Mouse (Mus musculus): ENCODE data around the gene Cytip.
"Not testable (repeated sequence)": the region's sequence is repeated elsewhere in the genome, so short reads cannot be mapped to it uniquely, and the experiment has no call there.

The Cytip gene

GRCm38 (mm10) chr2:58160541-58161307, 34.6 kb downstream of the Cytip start:
- no peak for DNase-seq

DNA sequence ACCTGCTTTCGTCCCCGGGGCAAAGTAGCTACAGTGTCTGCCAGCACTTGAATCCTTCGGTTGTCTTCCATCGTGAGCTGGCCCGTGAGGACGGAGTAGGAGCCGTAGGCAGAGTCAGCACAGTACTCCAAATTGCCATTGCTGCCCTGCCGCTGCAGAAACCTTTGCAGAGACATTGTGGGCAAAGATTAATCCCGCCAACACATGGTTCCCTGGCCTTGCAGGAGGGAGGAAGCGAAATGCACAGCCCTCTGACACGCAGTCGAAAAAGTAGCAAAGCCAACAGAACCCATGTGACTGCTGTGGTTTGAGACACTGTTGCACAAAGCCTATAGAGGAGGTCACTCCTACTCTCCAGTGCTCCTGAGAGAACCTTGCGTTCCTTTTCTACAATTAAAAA, 35.5 kb downstream of the Cytip start:
- no peak for DNase-seq

- DNase-seq: no peak
These were observed 36.2 kb downstream of the Cytip start for GRCm38 (mm10) chr2:58159121-58159520.

- DNase-seq: no peak
These were observed 36.8 kb downstream of the Cytip start for GRCm38 (mm10) chr2:58158539-58158938.

- no peak for DNase-seq
These were observed 37.2 kb downstream of the Cytip start for GRCm38 (mm10) chr2:58158107-58158506.

DNA sequence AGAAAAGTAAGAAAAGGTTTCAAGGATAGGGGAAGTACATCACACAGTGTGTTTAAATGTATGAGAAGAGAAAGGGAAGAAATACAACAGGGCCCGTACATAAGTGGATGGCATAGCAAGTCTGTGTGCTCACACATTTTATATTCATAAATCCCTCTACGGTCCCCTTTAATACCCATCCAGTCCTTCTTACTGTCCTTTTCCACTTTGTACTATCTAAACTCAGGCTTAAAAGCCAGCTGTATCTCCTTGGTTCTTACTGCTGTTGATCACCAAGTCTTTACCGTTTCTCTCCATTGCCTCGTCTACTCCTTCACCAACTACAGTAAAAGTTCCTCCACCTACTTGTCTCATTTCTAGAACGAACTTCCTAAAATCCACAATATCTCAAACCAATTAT, 37.9 kb downstream of the Cytip start:
- no peak for DNase-seq

GRCm38 (mm10) chr2:58156495-58157392, 38.6 kb downstream of the Cytip start:
- DNase-seq: no peak

- no peak for DNase-seq
These were observed 39.3 kb downstream of the Cytip start for GRCm38 (mm10) chr2:58156108-58156415.

DNA sequence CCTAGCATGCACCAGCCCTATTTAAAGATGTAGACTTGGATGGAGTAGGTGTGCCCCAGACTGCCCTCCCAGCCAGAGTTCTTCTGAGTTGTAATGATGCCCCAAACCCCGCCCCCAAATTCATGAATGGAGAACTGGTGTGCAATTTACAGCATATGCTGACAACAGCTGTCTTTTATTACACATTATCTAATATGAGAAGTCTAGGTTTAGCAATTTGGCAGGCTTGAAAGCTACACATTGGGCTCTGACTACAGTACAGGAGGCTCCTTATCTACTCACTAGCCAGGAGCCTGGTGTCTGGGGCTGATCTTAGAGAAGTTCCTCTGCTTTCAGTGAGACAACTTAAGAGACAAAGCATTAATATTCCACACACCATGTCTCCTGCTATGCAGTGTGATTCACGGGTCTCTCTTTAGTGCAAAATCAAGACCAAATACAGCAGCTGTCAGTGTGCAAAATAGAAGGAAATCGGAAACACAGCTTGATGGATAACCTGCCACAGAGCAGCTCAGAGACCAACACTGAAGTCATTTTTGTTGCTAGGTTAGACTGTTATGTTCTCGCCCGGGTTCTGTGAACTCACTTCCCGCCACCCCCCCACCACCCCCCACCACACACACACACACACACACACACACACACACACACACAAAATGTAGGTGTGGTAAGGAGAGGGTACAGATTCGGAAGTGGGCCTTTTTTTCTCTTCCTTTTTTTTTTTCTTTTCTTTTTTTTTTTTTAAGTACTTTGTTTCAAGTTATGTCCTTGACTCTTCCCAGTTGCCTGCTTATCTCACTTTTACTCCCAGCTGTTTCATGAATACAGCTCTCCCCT, 39.8 kb downstream of the Cytip start:
- no peak for DNase-seq

DNA sequence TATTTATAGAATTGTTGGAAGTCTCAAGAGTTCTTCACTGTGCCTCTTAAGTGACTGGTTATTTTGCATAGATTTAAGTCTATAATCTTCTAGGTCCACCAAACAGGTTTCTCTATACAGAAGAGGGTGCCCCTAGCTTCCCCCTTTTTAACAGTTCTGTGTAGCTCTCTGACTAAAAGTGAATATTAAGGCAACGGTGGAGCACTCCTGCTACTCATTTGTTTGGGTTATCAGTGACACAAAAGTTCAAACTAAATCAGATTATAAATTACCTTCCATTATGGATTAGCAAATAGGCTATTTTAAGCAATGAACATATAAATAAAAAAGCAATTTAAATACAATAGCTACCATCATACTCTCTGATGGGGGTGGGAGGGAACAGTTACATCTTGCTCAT, 40.8 kb downstream of the Cytip start:
- DNase-seq: no peak

GRCm38 (mm10) chr2:58153742-58154141, 41.6 kb downstream of the Cytip start:
- no peak for DNase-seq

GRCm38 (mm10) chr2:58149983-58150405, 45.3 kb downstream of the Cytip start:
- no peak for DNase-seq

DNA sequence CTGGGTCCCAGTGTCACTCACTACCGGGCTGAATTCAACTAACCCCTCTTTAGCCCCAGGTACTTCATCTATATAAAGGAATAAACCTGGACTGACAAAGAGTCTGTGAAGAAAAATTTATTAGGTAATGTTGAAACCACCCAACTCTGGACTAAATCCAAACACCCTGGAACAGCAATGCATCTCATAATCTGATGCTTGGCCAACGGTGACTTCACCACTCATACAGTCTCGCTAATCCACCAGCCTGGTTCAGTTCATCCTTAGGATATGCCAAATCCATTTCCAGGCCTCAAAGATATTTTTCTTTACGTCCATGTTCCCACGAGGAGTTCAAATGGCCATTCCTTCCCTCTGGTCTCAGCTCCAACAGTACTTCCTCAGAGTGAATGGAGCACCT, 48.8 kb downstream of the Cytip start:
- DNase-seq: no peak

- no peak for DNase-seq
These were observed 54.8 kb downstream of the Cytip start for GRCm38 (mm10) chr2:58140531-58140930.

GRCm38 (mm10) chr2:58138611-58139010, 56.7 kb downstream of the Cytip start:
- no peak for DNase-seq

DNA sequence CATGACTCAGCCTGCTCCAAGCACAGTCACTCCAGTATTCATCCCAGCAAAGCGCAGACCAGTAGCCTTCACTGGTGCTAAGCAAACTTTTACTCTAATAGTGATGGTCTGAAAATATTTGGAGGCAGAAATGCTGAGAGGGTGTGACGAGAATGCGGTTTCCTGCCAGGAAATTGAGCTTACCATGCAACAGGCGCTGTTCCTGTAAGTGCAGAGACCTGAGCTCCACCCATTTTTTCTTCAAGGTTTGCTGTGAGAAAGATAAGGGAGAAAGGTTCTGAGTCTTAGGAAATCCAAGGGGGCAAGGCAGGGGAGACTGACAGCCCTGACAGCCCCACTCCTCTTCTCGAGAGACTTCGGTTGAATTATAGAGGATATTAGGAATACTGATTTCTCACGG, 57.7 kb downstream of the Cytip start:
- DNase-seq: no peak

GRCm38 (mm10) chr2:58136526-58136925, 58.8 kb downstream of the Cytip start:
- no peak for DNase-seq

GRCm38 (mm10) chr2:58135061-58135463, 60.3 kb downstream of the Cytip start:
- DNase-seq: no peak

GRCm38 (mm10) chr2:58132597-58132996, 62.7 kb downstream of the Cytip start:
- DNase-seq: no peak

- DNase-seq: no peak
These were observed 65.4 kb downstream of the Cytip start for GRCm38 (mm10) chr2:58129903-58130302.

GRCm38 (mm10) chr2:58111105-58111504, 84.2 kb downstream of the Cytip start:
- no peak for DNase-seq

DNA sequence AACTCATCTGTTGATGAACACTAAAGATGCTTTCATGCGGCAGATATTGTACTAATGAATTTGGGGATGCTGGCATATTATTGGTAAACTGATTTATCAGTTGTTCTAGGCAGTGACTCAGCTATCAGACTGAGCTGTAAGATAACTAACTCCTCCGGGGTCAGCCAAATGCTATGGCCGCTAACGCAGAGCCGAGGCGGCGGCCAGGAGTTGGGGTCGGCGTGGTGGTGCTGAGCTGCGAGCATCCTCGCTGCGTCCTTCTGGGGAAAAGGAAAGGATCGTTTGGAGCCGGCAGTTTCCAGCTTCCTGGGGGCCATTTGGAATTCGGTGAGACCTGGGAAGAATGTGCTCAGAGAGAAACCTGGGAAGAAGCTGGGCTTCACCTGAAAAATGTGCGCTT, 87.4 kb downstream of the Cytip start:
- not testable (repeated sequence) for DNase-seq

GRCm38 (mm10) chr2:58107046-58107445, 88.3 kb downstream of the Cytip start:
- no peak for DNase-seq

Measured in right cerebral cortex, postnatal 14 days (tissue).